Mouse (Mus musculus): ENCODE data around the gene Eif3b.

GRCm38 (mm10) chr5:140381156-140381555 lies 38.0 kb upstream of the Eif3b start:
- TF ChIP-seq POLR2A (IDR thresholded peaks at IDR 0.05; ENCODE audit: low read depth, low read length) (no peak), CTCF (conservative IDR thresholded peaks at IDR 0.05; ENCODE audit: insufficient read depth, insufficient read length, low read depth, low read length) (no peak)

Measured in kidney, adult 2 months (tissue).